Mouse (Mus musculus): ENCODE results near the gene Rhoh. TPM values are rescaled to one million over a fixed set of nuclear protein-coding genes. Genes with fewer than 3 reads are reported as not detected.

Rhoh gene
- total and polyA plus RNA-seq, 3 experiments, result 12.1 to 22.1 (median 18.9) TPM

DNA sequence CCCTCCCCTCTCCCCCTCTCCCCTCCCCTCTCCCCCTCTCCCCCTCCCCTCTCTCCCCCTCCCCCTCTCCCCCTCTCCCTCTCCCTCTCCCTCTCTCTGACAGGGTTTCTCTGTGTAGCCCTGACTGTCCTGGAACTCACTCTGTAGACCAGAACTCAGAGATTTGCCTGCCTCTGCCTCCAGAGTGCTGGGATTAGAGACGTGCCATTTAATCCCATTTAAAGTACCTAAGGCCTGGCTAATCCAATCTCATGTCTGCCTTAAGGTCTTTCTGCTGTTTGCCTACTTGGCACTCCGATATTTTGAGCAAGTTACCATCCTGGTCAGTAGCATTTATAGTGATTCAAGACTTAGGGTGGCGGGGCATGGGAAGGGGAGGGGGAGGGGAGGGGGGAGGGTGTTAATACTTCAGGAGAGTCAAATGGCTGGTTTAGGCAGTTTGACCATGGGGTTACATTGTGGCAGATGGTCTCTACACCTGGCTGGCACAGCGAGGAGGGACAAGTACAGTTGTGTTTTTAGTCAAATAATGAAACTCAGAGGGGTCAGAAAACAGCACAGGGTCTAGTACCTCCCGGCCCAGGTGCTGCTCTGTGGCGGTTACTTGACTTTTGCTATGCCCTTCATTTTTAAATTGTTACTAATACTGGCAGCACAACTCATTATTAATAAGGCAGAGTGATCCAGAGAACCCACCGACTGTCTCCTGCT is 1.4 kb downstream of the Rhoh start:
- in situ Hi-C loops (cut with MboI; ENCODE audit: low pct_ligation_motif_present, low pct_unique_long_range_greater_than_20kb, low sequenced_read_pairs) (no loop called here), dilution Hi-C loops (cut with MboI; ENCODE audit: extremely low pct_ligation_motif_present, extremely low pct_unique_long_range_greater_than_20kb, low sequenced_read_pairs) (no loop called here)
- Histone ChIP-seq H3K4me1 (ENCODE audit: control insufficient read depth in 1 of 2, insufficient read depth in 2 of 2) (peaks cover 14 to 73% of the 10 kb centered on the region in 2 experiments), H3K4me2 (ENCODE audit: insufficient read depth, low read depth, poor library complexity, severe bottlenecking) (peak overlapping the region; percentile 65), H3K79me2 (replicated peaks; ENCODE audit: control insufficient read depth, extremely low read depth, insufficient read depth, poor library complexity, severe bottlenecking) (peaks cover 40% of the 10 kb centered on the region), H3K27ac (ENCODE audit: insufficient read depth, low read depth) (peak overlapping the region; percentile 82), H3K9ac (ENCODE audit: insufficient read depth, low read depth) (peak overlapping the region; percentile 64), H3K36me3 (replicated peaks in 1 of 2; ENCODE audit: control insufficient read depth in 1 of 2, insufficient read depth in 1 of 2, low read length in 1 of 2) (peaks cover 0 to 2% of the 10 kb centered on the region in 2 experiments), H3K9me3 (replicated peaks; ENCODE audit: low read length) (no peaks in the 10 kb centered on the region), H3K27me3 (replicated peaks) (no peaks in the 10 kb centered on the region), H3K4me3 (replicated peaks in 1 of 3; ENCODE audit: low read depth in 2 of 3, low read length in 2 of 3, poor library complexity in 1 of 3) (no peak overlapping the region)
- peak; percentile 48 for DNase-seq (ENCODE audit: extremely low read depth)
- TF ChIP-seq IRF4 (IDR thresholded peaks at IDR 0.05; ENCODE audit: low read depth, low read length) (peak; percentile 66; the same call in 1 of the 2 replicates), CHD2 (IDR thresholded peaks at IDR 0.05; ENCODE audit: low read length) (peak; percentile 62), EP300 (IDR thresholded peaks at IDR 0.05; ENCODE audit: low read length) (peak; percentile 72), MYC (IDR thresholded peaks at IDR 0.05; ENCODE audit: low read depth, low read length) (peak; percentile 55; the same call in 1 of the 2 replicates), MAZ (IDR thresholded peaks at IDR 0.05; ENCODE audit: low read depth, low read length) (peak; percentile 31; the same call in 1 of the 2 replicates), BHLHE40 (IDR thresholded peaks at IDR 0.05; ENCODE audit: low read depth, low read length) (0 out of 2 replicates have a peak, but pooled peaks have one; percentile 17), TCF12 (IDR thresholded peaks at IDR 0.05; ENCODE audit: low read depth, low read length) (peak; percentile 93), CTCF (conservative IDR thresholded peaks at IDR 0.05 in 1 of 2, IDR thresholded peaks at IDR 0.05 in 1 of 2; ENCODE audit: low read depth in 2 of 2, low read length in 2 of 2) (no peak), ETS1 (conservative IDR thresholded peaks at IDR 0.05; ENCODE audit: low read depth, low read length) (no peak)

GRCm38 (mm10) chr5:65863349-65863749 is 2.3 kb downstream of the Rhoh start:
- Histone ChIP-seq H3K27me3 (replicated peaks) (no peaks in the 10 kb centered on the region), H3K79me2 (replicated peaks; ENCODE audit: control insufficient read depth, extremely low read depth, insufficient read depth, poor library complexity, severe bottlenecking) (peaks cover 48% of the 10 kb centered on the region), H3K9ac (ENCODE audit: insufficient read depth, low read depth) (peak overlapping the region; percentile 77), H3K9me3 (replicated peaks; ENCODE audit: low read length) (no peaks in the 10 kb centered on the region), H3K4me2 (ENCODE audit: insufficient read depth, low read depth, poor library complexity, severe bottlenecking) (peak overlapping the region; percentile 67), H3K36me3 (replicated peaks in 1 of 2; ENCODE audit: control insufficient read depth in 1 of 2, insufficient read depth in 1 of 2, low read length in 1 of 2) (peaks cover 0 to 3% of the 10 kb centered on the region in 2 experiments), H3K4me1 (ENCODE audit: control insufficient read depth in 1 of 2, insufficient read depth in 2 of 2) (peaks cover 15 to 73% of the 10 kb centered on the region in 2 experiments), H3K4me3 (replicated peaks in 1 of 3; ENCODE audit: low read depth in 2 of 3, low read length in 2 of 3, poor library complexity in 1 of 3) (peak overlapping the region; percentile 65 to 69 (median 68)), H3K27ac (ENCODE audit: insufficient read depth, low read depth) (peak overlapping the region; percentile 82)
- dilution Hi-C loops (cut with MboI; ENCODE audit: extremely low pct_ligation_motif_present, extremely low pct_unique_long_range_greater_than_20kb, low sequenced_read_pairs) (no loop called here), in situ Hi-C loops (cut with MboI; ENCODE audit: low pct_ligation_motif_present, low pct_unique_long_range_greater_than_20kb, low sequenced_read_pairs) (no loop called here)
- DNase-seq (ENCODE audit: extremely low read depth), result peak; percentile 94
- TF ChIP-seq E2F4 (IDR thresholded peaks at IDR 0.05; ENCODE audit: insufficient replicate concordance, low read depth, low read length), result no peak
- peak; percentile 5; the same call in 1 of the 2 replicates for TF ChIP-seq MAFK (IDR thresholded peaks at IDR 0.05; ENCODE audit: insufficient replicate concordance, low read length)
- peak; percentile 52; the same call in 1 of the 2 replicates for TF ChIP-seq TCF12 (IDR thresholded peaks at IDR 0.05; ENCODE audit: low read depth, low read length)
- TF ChIP-seq HCFC1 (IDR thresholded peaks at IDR 0.05; ENCODE audit: low read depth, low read length), result peak; percentile 66
- peak; percentile 73; the same call in 1 of the 2 replicates for TF ChIP-seq RCOR1 (conservative IDR thresholded peaks at IDR 0.05; ENCODE audit: low read depth, low read length)
- TF ChIP-seq SIN3A (IDR thresholded peaks at IDR 0.05; ENCODE audit: low read length), result peak; percentile 92
- peak; percentile 45; the same call in 1 of the 2 replicates for TF ChIP-seq BHLHE40 (IDR thresholded peaks at IDR 0.05; ENCODE audit: low read depth, low read length)
- no peak for TF ChIP-seq CHD2 (IDR thresholded peaks at IDR 0.05; ENCODE audit: low read length)
- TF ChIP-seq MAZ (IDR thresholded peaks at IDR 0.05; ENCODE audit: low read depth, low read length), result no peak
- TF ChIP-seq IRF4 (IDR thresholded peaks at IDR 0.05; ENCODE audit: low read depth, low read length), result peak; percentile 54; the same call in 1 of the 2 replicates
- TF ChIP-seq MAX (IDR thresholded peaks at IDR 0.05; ENCODE audit: low read length), result peak; percentile 92
- no peak; the same call in 1 of the 2 replicates for TF ChIP-seq ETS1 (conservative IDR thresholded peaks at IDR 0.05; ENCODE audit: low read depth, low read length)
- no peak for TF ChIP-seq CTCF (conservative IDR thresholded peaks at IDR 0.05 in 1 of 2, IDR thresholded peaks at IDR 0.05 in 1 of 2; ENCODE audit: low read depth in 2 of 2, low read length in 2 of 2)
- TF ChIP-seq NRF1 (IDR thresholded peaks at IDR 0.05; ENCODE audit: low read depth, low read length), result peak; percentile 87
- peak; percentile 73 for TF ChIP-seq ELF1 (IDR thresholded peaks at IDR 0.05; ENCODE audit: low read depth, low read length)
- TF ChIP-seq ZKSCAN1 (IDR thresholded peaks at IDR 0.05; ENCODE audit: borderline replicate concordance, low read depth, low read length), result no peak
- no peak for TF ChIP-seq UBTF (IDR thresholded peaks at IDR 0.05; ENCODE audit: low read depth, low read length)
- TF ChIP-seq USF1 (IDR thresholded peaks at IDR 0.05; ENCODE audit: low read depth, low read length), result no peak
- TF ChIP-seq MEF2A (IDR thresholded peaks at IDR 0.05; ENCODE audit: borderline replicate concordance, low read depth, low read length), result 0 out of 2 replicates have a peak, but pooled peaks have one; percentile 58
- peak; percentile 81 for TF ChIP-seq POLR2A (IDR thresholded peaks at IDR 0.05; ENCODE audit: low read depth, low read length)
- peak; percentile 92; the same call in 1 of the 2 replicates for TF ChIP-seq CHD1 (IDR thresholded peaks at IDR 0.05; ENCODE audit: low read depth, low read length)
- peak; percentile 83 for TF ChIP-seq MYC (IDR thresholded peaks at IDR 0.05; ENCODE audit: low read depth, low read length)
- TF ChIP-seq TBP (conservative IDR thresholded peaks at IDR 0.05; ENCODE audit: low read depth, low read length), result peak; percentile 61; the same call in 1 of the 2 replicates
- TF ChIP-seq EP300 (IDR thresholded peaks at IDR 0.05; ENCODE audit: low read length), result 0 out of 2 replicates have a peak, but pooled peaks have one; percentile 7
- TF ChIP-seq MXI1 (IDR thresholded peaks at IDR 0.05; ENCODE audit: low read depth, low read length), result peak; percentile 81; the same call in 1 of the 2 replicates
- peak; percentile 85 for TF ChIP-seq NELFE (IDR thresholded peaks at IDR 0.05; ENCODE audit: low read depth, low read length)
- TF ChIP-seq ZMIZ1 (IDR thresholded peaks at IDR 0.05; ENCODE audit: low read depth, low read length), result peak; percentile 61
- TF ChIP-seq POLR2AphosphoS2 (IDR thresholded peaks at IDR 0.05; ENCODE audit: low read depth, low read length), result peak; percentile 71

Data from CH12.LX (cell line).